Mouse (Mus musculus): ENCODE data around the gene Mettl27.

The Mettl27 gene

DNA sequence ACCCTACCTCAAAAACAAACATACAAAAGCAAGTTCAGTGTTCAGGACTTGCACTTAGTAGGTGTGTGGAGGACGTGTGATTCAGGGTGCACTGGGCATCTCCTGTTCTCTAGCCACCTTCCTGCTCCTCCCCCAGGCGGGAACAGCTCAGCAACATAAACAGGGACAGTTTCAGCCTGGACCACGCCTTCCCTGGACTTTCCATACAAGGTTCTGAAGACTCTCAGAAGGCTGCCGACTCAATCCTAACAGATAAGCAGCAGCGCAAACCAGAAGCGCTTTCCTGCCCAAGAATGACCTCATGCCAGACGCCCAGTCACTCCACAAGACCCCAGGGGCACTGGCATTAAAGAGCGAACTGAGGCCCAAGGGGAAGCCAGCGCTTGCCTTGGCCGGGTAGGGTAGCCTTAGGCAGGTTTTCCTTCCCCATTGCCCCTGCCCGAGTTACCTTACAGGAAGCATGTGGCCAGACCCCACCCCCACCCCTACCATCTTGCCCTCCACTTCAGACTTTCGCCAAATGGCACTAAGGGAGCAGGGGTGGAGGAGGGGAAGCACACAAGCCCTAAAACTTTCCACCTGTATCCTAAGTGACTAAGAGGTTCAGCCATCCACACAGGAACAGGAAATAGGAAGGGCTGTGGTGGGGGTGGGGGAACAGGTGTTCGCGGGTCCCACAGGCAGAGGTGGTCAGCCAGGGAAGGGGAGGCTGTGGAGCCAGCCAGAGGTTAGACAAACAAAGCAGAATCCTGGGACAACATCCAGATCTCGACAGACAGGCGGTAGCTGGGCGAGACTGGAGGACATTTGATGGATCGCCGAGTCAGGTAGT, 19.1 kb downstream of the Mettl27 start:
- in situ Hi-C loops (cut with MboI, MseI), result no loop called here

DNA sequence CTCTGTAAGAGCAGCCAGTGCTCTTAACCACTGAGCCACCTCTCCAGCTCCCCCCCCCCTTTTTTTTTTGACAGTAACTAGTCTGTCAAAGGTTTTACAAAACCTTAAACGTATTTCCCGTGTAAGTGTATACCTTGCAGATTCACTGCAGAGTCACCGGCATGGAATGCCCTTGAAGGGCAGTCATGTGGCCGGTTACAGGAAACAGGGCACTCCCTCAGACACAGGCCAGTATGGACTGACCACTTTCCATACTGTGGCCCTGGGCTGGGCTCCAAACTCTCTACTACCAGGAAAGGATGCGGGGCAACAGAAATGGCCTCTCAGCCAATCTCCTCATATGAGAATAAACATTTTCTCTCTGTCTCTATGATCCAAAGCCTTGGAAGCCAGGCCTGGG, 23.3 kb downstream of the Mettl27 start:
- in situ Hi-C loops (cut with MboI, MseI), result no loop called here

DNA sequence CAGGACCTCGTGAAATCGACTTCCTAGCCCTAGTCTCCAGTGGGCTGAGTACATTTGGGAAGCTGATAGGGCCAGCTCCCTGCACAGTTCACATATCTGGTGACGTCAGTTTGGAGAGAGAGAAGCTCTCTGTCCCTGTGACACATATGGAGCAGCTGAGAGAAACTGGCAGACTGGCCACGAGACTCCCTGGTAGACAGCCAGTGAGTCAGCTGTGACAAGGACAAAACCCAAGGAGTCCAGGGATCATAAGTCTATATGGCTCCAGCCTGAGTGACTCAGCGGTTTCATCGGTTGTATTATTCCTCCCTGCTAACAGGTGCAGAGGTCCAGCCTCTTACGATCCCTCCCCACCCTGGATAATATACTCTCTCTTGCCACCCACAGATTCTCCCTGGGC, 26.9 kb downstream of the Mettl27 start:
- in situ Hi-C loops (cut with MboI, MseI), result no loop called here

DNA sequence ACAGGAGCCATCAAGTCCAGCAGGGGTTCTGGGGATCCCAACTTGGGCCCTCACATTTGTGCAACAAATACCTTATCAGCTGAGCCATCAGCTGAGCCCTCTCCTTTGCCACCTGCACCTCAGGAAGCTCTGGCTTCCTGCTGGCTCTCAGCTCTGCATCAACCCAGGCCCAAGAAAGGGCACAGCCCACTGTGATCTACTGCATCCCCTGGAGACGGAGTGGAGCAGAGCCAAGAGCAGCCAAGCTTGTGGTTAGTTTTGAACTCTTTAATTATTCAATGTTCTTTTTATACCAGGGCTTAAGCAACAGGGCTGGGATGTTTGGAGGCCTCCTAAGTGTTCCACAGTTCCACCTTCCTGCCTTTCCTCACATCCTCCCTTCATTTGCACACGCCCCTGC, 28.3 kb downstream of the Mettl27 start:
- in situ Hi-C loops (cut with MboI, MseI), result no loop called here

DNA sequence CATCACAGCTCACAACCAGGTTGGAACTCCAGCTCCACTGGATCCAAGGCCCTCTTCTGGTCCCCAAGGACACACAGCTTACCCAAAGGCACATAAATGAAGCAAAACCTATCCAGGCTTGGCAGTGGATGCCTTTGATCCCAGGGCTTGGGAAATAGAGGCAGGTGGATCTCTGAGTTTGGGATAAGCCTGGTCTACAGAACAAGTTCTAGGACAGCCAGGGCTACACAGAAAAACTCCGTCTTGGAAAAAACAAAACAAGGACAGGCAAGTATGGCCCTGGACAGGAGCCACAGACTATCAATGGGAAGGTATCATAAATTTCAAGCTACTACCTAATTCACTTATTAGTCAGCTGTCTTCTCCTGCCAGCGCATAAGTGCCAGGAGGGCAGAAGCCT, 29.4 kb downstream of the Mettl27 start:
- in situ Hi-C loops (cut with MboI, MseI), result no loop called here

DNA sequence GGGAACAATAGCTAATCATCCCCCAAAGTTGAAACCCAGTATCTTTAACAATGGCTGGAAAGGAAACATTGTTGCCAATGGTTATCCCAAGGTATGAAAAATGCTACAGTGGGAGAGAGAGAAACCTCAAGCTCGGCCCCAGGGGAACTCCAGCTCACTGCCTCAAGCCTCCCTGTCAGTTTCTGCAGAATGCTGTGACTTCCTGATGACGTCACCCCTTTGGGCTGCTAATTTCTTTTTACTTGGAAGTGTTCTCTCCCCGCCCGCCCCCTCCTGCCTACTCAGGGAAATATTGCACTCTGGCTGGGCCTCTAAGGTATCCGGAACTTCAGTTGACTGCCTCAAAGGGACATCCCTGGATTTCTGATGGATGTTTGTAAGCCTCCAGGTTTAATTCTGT, 31.4 kb downstream of the Mettl27 start:
- in situ Hi-C loops (cut with MboI, MseI), result no loop called here

DNA sequence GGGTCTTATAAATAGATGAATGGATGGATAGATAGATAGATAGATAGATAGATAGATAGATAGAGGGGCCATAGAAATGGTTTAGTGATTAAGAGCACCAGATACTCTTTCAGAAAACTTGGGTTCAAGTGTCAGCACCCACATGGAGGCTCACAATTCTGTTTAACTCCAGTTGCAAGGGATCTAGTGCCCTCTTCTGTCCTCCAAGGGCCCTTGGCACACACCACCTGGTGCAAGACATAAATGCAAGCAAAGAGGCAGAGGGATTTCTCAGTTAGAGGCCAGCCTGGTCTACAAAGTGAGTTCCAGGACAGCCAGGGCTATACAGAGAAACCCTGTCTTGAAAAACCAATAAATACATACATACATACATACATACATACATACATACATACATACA, 32.5 kb downstream of the Mettl27 start:
- in situ Hi-C loops (cut with MboI, MseI), result loop anchor here (5.0 kb wide), 1 partner anchor 42 kb away; no protein-coding TSS in a partner anchor

DNA sequence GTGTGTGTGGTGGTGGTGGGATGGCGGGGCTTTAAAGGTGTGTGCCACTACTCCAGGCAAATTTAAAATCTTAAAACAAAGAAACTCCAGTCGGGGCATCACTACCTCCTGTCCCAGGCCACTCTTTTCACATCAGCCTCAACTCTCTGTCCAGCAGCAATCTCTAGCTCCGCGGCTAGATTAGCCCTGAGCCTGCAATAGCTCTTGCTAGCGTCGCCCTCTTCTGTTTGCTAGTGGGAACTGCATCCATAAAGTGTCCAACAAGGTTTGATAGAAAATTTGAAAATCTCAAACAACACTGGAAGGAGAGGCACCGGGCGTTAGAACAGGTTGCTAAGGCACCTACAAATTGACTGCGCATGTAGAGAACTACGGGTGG, 33.3 kb downstream of the Mettl27 start:
- in situ Hi-C loops (cut with MboI, MseI), result loop anchor here (5.0 kb wide), 1 partner anchor 43 kb away; no protein-coding TSS in a partner anchor

DNA sequence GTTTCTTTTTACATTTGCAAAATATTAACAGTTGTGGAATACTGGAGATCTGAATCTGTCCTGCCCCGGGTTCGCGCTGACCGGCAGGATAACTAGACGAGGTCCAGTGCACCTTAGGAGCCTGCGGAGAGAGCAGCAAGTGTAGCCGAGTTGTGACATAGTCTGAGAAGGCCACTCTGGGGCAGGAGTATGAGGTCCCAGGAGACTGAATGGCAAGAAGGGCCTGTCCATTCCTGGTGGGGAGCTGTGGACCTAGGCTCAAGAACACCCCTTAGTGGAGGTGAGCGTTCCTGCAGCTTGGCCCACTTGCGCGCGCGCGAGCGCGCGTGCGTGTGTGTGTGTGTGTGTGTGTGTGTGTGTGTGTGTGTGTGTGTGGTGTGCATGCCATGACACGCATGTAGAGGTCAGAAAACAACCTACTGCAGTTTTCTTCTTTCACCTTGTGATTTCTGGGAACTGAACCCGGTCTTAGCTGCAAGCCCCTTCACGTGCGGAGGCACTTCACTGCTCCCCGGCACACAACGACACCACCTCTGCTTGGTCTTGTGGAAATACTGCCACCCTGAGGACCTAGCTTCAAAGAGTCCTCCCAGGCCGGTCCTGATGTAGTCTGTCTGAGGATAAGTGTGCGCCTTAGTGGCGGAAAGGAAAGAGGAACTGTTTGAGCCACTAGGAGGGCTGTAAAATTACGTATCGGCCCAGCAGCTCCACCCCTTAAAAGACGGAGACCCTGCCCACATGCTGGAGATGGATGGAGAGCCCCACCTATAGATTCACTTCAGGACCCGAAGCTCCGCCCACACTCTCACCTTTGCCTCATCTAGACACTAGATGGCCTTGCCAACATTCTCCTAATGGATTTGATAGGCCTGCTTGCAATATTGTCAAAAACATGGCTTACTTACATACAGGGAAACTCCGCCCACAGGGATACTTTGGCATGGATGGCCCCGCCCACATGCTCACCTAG, 34.0 kb downstream of the Mettl27 start:
- in situ Hi-C loops (cut with MboI, MseI), result loop anchor here (5.0 kb wide), 1 partner anchor 44 kb away; no protein-coding TSS in a partner anchor

DNA sequence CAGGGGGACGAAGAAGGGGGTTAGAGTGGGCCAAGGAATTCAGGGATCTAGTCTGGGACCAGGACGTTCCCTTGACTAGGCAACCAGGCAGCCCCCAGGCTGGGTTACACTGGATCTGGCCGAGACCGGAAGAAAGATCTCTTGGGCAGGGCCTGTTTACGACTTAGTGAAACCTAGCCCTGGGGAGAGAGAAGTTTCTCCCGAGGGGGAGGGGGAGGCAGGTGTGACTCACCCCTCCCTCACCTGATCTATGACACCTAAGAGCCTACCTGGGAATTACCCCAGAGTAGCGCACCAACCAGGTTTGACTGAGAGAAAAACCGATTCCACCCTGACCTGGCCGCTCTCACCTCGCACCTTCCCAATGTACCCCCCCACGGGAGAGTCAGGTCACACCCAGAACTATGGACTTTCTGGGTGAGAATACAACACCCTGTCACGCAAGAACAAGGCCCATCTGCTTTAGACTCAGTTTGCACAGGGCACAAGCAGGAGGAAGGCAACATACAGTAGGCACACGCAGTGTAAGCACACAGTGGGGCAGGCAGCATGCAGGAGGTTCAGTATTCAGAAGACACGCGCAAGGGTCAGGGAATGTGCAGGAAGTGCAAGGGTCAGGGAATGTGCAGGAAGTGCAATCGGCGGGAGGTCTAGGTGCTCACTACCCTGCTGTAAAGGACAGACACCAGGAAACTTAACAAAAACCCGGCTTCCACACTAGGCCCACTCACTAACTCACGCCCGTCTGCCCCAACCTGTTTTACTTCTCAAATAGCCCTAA, 35.2 kb downstream of the Mettl27 start:
- in situ Hi-C loops (cut with MboI, MseI), result loop anchor here (5.0 kb wide), 1 partner anchor 45 kb away; no protein-coding TSS in a partner anchor

DNA sequence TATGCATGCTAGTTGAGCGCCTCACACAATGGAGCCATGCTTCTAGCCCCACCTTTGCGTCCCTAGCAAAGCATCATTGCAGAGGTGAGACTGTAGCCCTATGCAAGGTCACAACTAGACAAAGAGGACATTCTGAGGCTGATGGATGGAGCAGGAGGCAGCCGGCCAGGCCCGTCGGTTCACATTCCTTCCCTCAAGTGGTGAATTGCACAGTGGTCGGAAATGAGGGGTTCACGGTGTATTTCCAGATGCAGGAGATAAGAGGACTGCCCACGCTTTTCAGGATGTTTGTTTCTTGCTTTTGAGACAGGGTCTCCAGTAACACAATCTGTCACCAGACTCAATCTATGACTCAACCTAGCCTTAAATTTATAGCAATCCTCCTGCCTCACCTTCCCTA, 38.5 kb downstream of the Mettl27 start:
- in situ Hi-C loops (cut with MboI, MseI), result no loop called here

DNA sequence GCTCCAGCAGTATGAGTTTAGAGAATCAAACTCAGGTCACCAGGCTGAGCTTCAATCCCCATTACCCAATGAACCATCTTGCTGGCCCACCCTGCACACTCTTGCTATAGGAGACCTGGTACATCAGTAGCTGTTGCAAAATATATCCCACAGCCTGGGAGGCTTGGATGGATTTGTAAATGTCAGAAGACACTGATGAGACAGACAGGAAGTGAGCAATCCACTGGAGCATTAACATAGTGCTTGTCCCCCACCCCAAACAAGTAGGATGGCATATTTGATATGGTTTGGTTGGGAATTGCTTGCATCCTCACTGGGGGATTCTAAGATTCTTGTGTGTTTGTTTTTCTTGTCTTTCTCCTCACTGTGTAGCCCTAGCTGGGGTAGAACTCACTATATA, 40.9 kb downstream of the Mettl27 start:
- in situ Hi-C loops (cut with MboI, MseI), result no loop called here

DNA sequence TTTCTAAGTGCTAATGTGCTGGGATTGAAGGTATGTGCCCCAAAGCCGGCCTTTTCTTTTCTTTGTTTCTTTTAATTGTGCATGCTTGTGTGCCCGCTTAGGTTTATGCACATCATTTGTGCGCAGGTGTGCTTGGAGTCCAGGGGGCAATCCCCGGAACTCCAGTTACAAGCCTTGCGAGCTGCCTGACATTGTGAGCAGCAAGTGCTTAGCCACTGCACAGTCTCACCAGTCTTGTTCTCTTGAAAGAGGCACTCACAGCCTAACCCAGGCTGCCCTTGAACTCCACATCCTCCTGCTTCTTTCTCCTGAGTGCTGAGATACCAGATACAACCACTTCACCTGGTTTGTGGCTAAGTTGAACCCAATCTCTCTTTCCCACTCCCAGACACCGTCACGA, 41.4 kb downstream of the Mettl27 start:
- in situ Hi-C loops (cut with MboI, MseI), result no loop called here

DNA sequence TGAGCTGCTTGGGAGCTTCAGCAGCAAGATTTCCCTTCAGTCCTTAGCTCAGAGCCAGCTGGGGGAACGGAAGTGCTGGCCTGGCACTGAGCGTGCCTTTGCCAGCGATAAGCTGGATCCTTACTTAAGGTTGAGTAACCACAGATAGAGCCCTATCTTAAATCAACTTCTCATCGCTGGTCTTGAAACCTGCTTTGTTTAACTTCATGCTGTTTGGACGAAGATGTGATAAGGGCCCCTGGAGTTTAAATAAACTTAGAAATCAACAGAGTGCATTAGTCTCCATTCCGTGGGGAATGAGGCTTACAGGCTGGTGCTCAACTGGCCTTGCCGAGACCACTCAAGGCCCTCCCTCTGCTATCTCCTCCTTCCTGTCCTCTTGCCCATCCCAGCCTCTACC, 42.1 kb downstream of the Mettl27 start:
- in situ Hi-C loops (cut with MboI, MseI), result no loop called here

DNA sequence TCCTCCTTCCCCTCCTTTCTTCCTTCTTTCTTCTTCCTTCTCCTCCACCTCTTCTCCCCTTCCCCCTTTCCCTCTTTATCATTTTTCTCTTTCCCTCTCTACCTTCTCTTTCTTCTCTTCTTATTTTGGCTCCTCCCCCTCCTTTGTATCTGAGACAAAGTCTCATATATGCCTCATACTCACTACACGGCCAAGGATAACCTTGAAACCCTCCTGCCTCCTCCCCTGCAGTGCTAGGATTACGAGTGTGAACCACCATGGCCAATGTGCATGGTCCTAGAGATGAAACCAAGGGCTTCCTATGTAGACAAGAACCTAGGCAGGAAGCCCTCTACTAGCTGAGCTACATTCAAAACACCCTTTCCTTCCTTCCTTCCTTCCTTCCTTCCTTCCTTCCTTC, 42.8 kb downstream of the Mettl27 start:
- in situ Hi-C loops (cut with MboI, MseI), result no loop called here

DNA sequence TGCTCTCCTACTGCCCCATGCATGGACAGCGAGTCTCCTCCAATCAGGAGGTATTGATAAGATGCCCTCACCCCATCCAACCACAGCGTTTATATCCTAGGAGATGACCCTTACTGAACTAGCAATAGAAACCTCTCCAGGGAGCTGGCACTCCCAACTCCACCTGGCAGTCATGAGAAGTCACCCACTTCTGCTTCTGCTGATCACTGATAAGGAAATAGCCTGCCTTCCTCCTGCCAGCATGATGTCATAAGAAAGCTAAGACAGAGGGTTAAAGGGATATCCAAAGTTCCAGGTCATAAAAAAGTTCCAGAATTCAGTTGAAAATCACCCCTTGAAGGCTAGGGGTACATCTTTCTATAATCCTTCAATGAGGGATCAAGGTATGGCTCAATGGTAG, 44.0 kb downstream of the Mettl27 start:
- in situ Hi-C loops (cut with MboI, MseI), result no loop called here

DNA sequence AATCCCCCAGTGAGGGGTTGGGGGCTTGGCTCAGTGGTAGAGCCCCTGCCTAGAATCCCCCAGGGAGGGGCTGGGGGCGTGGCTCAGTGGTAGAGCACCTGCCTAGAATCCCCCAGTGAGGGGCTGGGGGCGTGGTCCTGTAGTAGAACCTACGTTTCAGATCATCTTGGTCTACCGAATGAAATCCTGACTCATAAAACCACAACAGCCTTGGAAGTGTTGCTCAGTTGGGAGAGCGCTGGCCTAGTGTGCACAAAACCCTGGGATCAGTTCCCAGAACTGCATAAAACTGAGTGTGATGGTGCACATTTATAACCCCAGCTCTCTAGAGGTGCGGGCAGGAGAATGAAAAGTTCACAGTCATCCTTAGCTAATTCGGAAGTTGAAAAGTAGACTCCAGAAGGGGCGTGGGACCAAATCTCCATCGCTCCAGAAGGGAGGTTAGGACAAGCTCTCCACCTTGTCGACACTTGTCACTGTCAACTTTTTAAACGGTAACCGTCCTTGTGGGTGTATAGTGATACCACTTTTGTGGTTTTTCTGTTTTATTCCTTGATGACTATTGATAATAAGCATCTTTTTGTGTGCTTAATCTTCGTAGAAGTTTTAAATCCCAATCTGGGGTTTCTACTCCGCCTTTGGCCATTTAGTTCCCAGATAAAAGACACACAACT, 44.5 kb downstream of the Mettl27 start:
- in situ Hi-C loops (cut with MboI, MseI), result no loop called here

DNA sequence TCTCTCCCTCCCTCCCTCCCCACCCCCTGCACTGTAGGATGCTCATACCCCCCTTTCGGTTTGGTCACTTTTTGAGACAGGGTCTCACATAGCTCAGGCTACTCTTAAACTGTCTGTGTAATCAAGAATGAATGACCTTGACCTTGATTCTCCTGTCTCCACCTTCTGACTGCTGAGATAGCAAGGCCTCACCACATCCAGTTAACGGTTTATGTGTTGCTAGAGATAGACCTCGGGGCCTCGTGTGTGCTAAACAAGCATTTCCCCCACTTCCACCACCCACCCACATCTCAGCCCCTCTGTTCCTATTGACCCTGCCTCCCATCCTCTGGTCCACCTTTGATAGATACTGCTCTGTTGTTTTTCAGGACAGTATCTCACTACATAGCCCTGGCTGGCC, 45.7 kb downstream of the Mettl27 start:
- in situ Hi-C loops (cut with MboI, MseI), result no loop called here

DNA sequence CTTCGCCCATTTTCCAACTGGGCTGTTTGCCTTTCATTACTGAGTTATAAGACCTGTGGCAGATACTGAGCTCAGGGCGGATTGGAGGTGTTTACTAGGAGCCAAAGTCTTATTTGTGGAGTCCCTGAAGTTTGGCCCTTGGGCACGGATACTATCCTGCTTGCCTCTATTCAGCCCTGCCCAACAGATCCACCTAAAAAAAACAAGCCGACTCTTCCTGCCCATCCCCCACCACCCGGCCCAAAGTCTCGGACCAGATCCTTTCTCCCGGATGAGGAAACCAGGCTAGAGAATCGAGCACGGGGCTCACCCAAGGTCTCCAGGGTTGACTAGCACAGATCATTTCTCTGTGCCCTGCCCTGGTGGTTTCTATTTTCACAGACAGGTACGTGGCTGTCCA, 49.0 kb downstream of the Mettl27 start:
- in situ Hi-C loops (cut with MboI, MseI), result no loop called here

DNA sequence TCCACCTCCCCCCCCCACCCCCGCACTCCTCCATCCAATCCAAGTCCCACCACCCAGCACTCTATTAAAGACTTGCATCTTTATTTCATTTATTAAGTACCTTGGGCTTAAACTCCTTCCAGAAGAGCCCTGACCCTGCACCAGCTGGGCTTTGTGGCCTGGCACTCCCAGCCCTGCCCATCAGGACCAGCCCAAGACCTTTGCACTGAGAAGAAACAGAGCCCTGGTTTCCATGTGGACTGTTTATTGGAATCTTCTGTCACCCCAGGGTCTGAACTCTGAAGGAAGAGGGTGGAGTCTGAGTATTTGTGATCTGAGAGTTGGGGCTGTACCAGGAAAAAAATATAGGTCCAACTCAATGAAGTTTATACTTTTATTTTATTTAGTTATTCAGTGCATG, 50.9 kb downstream of the Mettl27 start:
- in situ Hi-C loops (cut with MboI, MseI), result no loop called here

DNA sequence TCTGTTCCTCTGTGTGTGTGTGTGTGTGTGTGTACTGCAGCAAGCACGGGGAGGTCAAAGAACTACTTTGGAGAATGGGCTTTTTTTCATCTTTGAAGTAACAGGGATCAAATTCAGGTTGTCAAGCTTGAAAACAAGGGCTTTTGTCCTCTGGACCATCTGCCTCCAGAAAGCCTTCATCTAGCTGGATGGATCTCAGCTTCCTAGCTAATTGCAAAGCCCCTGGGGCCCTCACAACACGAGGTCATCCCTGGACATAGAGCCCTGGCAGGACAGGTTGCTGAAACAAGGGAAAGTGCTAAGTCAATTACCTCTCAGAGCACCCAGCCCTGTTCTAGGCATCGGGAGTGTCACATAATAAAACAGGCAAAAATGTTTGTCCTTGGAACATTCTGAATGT, 51.6 kb downstream of the Mettl27 start:
- in situ Hi-C loops (cut with MboI, MseI), result no loop called here

Data from T-helper 2 cell (primary cell).